Mouse (Mus musculus) kidney, embryonic 14.5 days (tissue): Measurements from ENCODE around the gene Car9. TPM values are rescaled to one million over a fixed set of nuclear protein-coding genes. Genes with fewer than 3 reads are reported as not detected.
"Not testable (repeated sequence)": the region's sequence is repeated elsewhere in the genome, so short reads cannot be mapped to it uniquely, and the experiment has no call there.

ENCODE experiments used
- ATAC-seq: fragments of 200-750 bp; cut with Nextera tagmentation; 2 replicates; pipeline ENCODE4 v1.8.0; 2017; ENCODE audit warnings: moderate number of reproducible peaks, mild to moderate bottlenecking, moderate TSS enrichment, moderate library complexity; ENCODE audit not compliant: low FRiP score, low TSS enrichment
- H3K27ac ChIP-seq: fragments of 300-500 bp; sonication (generic); 2 replicates; pipeline ENCODE4 v1.5.1; 2014; ENCODE audit warnings: low read depth, mild to moderate bottlenecking, low read length, moderate library complexity, mixed read lengths
- H3K27me3 ChIP-seq: fragments of 300-500 bp; sonication (generic); 2 replicates; pipeline ENCODE4 v1.6.1; 2014; ENCODE audit warnings: mild to moderate bottlenecking, low read length; ENCODE audit not compliant: control insufficient read depth, insufficient read depth
- H3K36me3 ChIP-seq: fragments of 300-500 bp; sonication (generic); 2 replicates; pipeline ENCODE4 v1.6.1; 2014; ENCODE audit warnings: low read length, mixed read lengths; ENCODE audit not compliant: control insufficient read depth, insufficient read depth
- H3K4me1 ChIP-seq: fragments of 300-500 bp; sonication (generic); 2 replicates; pipeline ENCODE4 v1.6.1; 2014; ENCODE audit warnings: low read length, mixed read lengths; ENCODE audit not compliant: control insufficient read depth, insufficient read depth
- H3K4me2 ChIP-seq: fragments of 300-500 bp; sonication (generic); replicated peaks from 2 replicates; pipeline ENCODE4 v1.6.1; 2014; ENCODE audit warnings: low read depth, mild to moderate bottlenecking, low read length
- H3K4me3 ChIP-seq: fragments of 300-500 bp; sonication (generic); 2 replicates; pipeline ENCODE4 v1.5.1; 2014; ENCODE audit warnings: mild to moderate bottlenecking, low read length
- H3K9ac ChIP-seq: fragments of 300-500 bp; sonication (generic); 2 replicates; pipeline ENCODE4 v1.6.1; 2014; ENCODE audit warnings: low read depth, mild to moderate bottlenecking, low read length, moderate library complexity
- H3K9me3 ChIP-seq: fragments of 300-500 bp; sonication (generic); 2 replicates; pipeline ENCODE4 v1.6.1; 2016; ENCODE audit warnings: low read length; ENCODE audit not compliant: control insufficient read depth
- WGBS: fragments of 180-500 bp; shearing (Covaris S2); extraction: QIAGEN DNeasy Blood & Tissue Kit; methylation state at CpG from one replicate; pipeline ENCODE4 v1.1.7; 2014; 5-methylcytosine and 5-hydroxymethylcytosine counted together
- polyA plus RNA-seq: library from polyadenylated mRNA; unstranded; fragments of >200 nt; fragmentation: Nextera tagmentation; extraction: Ambion mirVana; gene quantifications from 2 replicates; pipeline ENCODE4 v1.2.1, GENCODE M21; 2014

Gene Car9
- polyA plus RNA-seq, 1 experiment from 2014 or later = 0.80 TPM

DNA sequence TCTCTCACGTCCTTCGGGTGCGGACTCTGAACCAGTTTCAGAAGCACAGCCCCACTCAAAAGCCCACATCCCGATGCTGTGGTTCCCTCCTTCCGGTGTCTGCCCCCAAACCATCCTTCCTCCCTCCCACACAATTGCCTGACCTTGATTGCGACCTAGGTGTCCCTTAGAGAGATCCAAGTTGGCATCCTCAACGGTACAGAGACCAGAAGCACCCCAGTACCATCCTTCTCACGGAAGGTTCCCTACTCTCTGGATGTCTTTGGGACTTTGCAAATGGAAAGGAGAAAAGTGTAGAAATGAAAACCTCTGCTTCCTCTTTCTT is 28.3 kb upstream of the Car9 start:
- no peak for ATAC-seq
- no peaks in the 10 kb centered on the region for H3K27me3 ChIP-seq
- WGBS = 51% methylated on average over 8 of the region's 8 CpGs
- peak overlapping the region; percentile 40 for H3K4me2 ChIP-seq
- H3K36me3 ChIP-seq = no peaks in the 10 kb centered on the region
- H3K27ac ChIP-seq = no peak overlapping the region
- H3K9me3 ChIP-seq = no peaks in the 10 kb centered on the region
- H3K9ac ChIP-seq = peak overlapping the region; percentile 40; the same call in 1 of the 2 replicates
- H3K4me3 ChIP-seq = peak overlapping the region; percentile 25
- peaks cover 3% of the 10 kb centered on the region; the same call in 1 of the 2 replicates for H3K4me1 ChIP-seq

DNA sequence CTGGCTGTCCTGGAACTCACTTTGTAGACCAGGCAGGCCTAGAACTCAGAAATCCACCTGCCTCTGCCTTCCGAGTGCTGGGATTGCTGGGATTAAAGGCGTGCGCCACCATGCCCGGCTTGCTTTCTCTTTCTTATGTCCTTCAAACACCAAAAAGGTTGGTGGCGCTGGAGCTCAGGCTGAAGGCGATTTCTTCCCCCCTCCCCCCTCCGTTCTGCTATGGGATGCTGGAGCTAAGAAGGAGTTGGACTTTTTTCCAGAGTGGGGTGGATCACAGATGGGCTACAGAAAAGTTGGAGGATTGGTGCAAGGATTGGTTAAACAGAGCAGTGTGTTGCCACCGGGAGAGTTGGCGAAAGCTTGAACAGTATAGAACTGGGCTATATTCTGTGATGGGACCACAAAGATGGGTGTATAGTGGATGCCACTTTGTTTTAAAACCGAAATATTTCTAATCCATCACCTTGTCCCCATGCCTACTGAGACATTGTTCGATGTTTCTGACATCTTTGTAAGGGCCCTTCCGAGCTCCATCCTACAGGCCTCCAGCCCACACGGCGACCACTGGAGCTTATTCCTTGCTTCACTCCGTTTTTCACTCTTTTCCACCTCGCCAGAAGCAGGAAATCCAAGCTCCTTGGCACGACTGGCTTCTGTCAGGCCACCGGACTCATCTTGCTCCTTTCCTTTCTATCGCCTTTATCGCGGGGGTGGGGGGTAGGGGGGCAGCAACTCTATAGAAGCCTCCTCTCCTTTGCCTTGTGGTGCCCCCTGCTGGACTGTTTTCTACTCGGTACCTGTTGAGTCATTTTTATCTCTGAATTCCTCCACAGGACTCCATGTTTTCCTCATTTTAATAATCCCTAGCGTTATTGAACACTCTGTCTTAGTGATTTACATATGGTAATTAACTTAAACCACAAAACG is 27.6 kb upstream of the Car9 start:
- H3K4me2 ChIP-seq = no peak overlapping the region
- no peak overlapping the region for H3K4me3 ChIP-seq
- H3K9me3 ChIP-seq = no peaks in the 10 kb centered on the region
- H3K36me3 ChIP-seq = no peaks in the 10 kb centered on the region
- WGBS = 51% methylated on average over 24 of the region's 24 CpGs
- peaks cover 3% of the 10 kb centered on the region; the same call in 1 of the 2 replicates for H3K4me1 ChIP-seq
- no peaks in the 10 kb centered on the region for H3K27me3 ChIP-seq
- no peak for ATAC-seq
- H3K27ac ChIP-seq = no peak overlapping the region
- H3K9ac ChIP-seq = no peak overlapping the region

DNA sequence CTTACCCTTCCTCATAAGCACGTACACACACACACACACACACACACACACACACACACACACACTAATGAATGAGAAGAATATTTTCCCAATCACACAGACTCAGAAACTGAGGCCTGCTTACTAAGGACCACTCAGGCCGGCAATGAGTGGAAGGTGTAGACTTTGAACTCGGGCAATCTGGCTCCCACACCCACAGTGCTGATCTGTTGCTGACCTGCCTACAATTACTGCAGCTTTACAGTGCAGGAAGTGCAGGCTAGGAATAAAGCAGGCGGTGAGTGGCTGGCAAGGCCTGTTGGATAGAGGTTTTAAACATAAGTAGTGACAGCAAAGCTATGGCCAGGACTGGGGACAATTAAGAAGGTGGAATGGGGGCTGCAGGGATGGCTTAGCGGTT is 25.8 kb upstream of the Car9 start:
- no peaks in the 10 kb centered on the region for H3K27me3 ChIP-seq
- ATAC-seq = no peak
- H3K4me1 ChIP-seq = peaks cover 3% of the 10 kb centered on the region; the same call in 1 of the 2 replicates
- H3K27ac ChIP-seq = no peak overlapping the region
- H3K4me2 ChIP-seq = no peak overlapping the region
- no peaks in the 10 kb centered on the region for H3K36me3 ChIP-seq
- WGBS = 82% methylated on average over 5 of the region's 5 CpGs
- H3K4me3 ChIP-seq = no peak overlapping the region
- H3K9ac ChIP-seq = no peak overlapping the region
- H3K9me3 ChIP-seq = no peaks in the 10 kb centered on the region

DNA sequence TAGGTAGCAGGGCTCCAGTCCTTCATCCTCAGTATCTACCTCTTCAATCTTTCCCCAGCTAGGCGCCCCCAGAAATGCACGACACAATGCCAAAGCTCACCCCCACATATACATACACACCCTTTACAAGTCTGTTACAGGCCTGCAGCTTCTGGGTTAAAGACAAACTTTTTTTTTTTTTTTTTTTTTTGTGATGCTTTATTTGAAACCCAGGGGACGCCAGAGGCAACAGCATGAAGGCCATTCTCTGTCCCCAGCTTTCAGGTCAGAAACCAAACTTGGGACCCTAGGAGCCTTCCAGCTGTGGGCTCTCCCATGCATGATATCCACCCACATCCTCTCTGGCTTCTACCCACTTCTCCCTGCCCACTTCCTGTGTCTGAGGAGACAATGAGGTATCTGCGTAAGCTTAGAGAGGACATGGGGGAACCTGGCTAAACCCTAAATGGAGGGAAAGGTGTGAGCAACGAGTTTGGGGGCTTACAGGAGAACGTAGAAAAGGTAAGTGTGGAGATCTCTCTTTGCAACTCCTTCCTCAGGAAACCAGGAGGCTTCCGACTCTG is 24.8 kb upstream of the Car9 start:
- Histone ChIP-seq H3K4me3 (no peak overlapping the region), H3K9ac (no peak overlapping the region), H3K4me2 (no peak overlapping the region), H3K36me3 (no peaks in the 10 kb centered on the region), H3K9me3 (no peaks in the 10 kb centered on the region), H3K27ac (no peak overlapping the region), H3K27me3 (no peaks in the 10 kb centered on the region), H3K4me1 (peaks cover 3% of the 10 kb centered on the region; the same call in 1 of the 2 replicates)
- 72% methylated on average over 7 of the region's 7 CpGs for WGBS
- ATAC-seq = no peak

DNA sequence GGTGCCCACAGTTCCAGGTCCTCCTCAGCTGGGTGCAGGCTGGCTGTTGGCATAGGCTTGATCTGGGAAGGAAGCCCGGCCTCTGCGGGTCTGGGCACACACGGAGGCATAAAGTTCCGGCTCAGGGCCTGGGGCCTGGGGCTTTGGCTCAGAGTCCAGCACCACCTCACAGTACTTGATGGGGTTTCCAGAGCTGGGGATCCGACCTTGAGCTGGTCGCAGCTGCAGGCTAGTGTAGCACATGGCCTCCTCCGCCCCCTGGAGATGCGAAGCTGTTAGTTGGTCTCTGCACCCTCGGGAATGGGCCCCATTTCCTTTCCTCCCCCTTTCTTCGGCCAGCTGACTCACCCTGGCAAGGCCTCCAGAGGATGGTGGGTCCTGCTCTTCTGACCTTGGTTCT is 24.2 kb upstream of the Car9 start:
- Histone ChIP-seq H3K27ac (no peak overlapping the region), H3K4me2 (no peak overlapping the region), H3K4me1 (peaks cover 3% of the 10 kb centered on the region; the same call in 1 of the 2 replicates), H3K36me3 (no peaks in the 10 kb centered on the region), H3K9me3 (no peaks in the 10 kb centered on the region), H3K4me3 (no peak overlapping the region), H3K27me3 (no peaks in the 10 kb centered on the region), H3K9ac (no peak overlapping the region)
- 67% methylated on average over 10 of the region's 10 CpGs for WGBS
- ATAC-seq = no peak

DNA sequence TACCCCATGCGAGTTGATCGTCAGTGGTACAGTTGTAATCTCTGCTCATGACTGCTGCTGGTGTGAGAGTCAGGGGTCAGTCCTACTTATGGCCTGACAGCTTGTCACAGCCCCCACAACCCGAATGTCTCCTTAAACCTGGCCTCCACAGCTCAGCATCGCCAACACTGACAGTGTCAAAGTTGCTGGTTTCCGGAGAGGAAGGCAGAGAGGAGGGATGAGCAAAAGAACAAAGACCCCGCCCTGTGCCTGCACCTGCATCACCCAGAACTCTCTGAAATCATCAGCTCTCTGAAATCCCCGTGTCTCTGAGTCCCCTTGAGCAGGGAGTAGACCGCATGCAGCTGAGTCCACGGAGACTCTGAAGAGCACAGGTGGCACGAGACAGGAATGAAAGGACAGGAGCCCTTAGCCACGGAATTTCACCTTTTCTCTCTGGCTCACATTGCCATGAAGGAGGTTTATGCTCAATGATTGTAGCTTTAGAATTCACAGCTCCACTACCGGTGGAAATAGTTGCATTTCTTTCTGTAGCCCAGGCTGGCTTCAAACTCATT is 23.2 kb upstream of the Car9 start, which contains the start of gene Sit1:
TSS of gene Sit1 (minus strand) at position 200 of the 557 bp plus-strand sequence.
- Histone ChIP-seq H3K27ac (no peak within 1 kb of the TSS), H3K36me3 (no peaks in the 10 kb centered on the region), H3K4me3 (no peak within 1 kb of the TSS), H3K4me2 (no peak within 1 kb of the TSS), H3K4me1 (no peaks in the 10 kb centered on the region), H3K9me3 (no peaks in the 10 kb centered on the region), H3K9ac (no peak within 1 kb of the TSS), H3K27me3 (no peaks in the 10 kb centered on the region)
- 61% methylated on average over 12 of the region's 12 CpGs for WGBS
- no peak for ATAC-seq

DNA sequence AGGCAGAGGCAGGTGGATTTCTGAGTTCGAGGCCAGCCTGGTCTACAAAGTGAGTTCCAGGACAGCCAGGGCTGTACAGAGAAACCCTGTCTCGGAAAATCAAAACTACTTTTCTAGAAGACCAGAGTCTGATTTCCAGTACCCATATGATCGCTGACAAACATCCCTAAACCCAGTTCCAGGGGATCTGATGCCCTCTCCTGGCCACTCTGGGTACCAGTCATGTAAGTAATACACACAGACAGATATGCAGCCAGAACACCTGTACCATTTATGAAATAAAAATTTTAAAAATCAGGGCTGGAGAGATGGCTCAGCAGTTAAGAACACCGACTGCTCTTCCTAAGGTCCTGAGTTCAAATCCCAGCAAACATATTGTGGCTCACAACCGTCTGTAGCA is 21.1 kb upstream of the Car9 start:
- H3K4me3 ChIP-seq, H3K9ac ChIP-seq, H3K9me3 ChIP-seq, H3K4me1 ChIP-seq, ATAC-seq, H3K27me3 ChIP-seq, H3K27ac ChIP-seq, H3K4me2 ChIP-seq, H3K36me3 ChIP-seq: not testable (repeated sequence)
- 85% methylated on average over 5 of the region's 5 CpGs for WGBS

DNA sequence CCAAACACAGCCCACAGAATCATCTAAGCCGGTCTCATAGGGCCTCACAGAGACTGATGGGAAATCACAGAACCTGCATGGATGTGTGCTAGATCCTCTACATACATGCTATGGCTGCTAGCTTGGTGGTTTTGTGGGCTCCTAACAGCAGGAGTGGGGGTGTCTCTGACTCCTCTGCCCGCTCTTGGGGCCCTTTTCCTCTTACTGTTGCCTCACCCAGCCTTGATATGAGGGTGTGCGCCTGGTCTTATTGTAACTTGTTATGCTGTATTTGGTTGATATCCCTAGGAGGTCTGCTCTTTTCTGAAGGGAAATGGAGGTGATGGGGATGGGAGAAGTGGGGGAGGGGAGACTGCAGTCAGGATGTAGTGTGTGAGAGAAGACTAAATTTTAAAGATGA is 17.2 kb upstream of the Car9 start:
- no peaks in the 10 kb centered on the region for H3K36me3 ChIP-seq
- ATAC-seq = no peak
- H3K9me3 ChIP-seq = no peaks in the 10 kb centered on the region
- no peak overlapping the region for H3K27ac ChIP-seq
- H3K4me3 ChIP-seq = no peak overlapping the region
- no peak overlapping the region for H3K4me2 ChIP-seq
- no peaks in the 10 kb centered on the region for H3K27me3 ChIP-seq
- H3K9ac ChIP-seq = no peak overlapping the region
- peaks cover 4% of the 10 kb centered on the region; the same call in 1 of the 2 replicates for H3K4me1 ChIP-seq
- 93% methylated on average over 3 of the region's 3 CpGs for WGBS

DNA sequence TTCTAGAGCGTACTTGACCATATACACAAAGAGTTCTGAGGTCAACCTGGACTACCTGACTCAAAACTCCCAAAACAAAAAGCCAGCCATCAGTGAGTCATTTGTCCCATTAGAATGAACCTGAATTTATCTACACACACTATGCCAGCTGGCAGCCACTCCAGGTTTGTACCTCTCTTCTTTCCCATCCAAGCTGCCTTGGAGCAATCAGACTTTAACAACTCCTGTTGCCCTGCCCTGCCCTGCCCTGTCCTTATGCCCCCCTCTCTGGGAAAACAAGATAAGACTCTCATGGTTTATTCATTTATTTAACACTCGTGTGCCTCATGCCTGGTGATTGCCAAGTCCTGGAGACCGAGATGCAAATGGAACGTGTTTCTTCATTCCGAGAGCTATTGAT is 16.0 kb upstream of the Car9 start:
- Histone ChIP-seq H3K27ac (no peak overlapping the region), H3K4me2 (no peak overlapping the region), H3K9me3 (no peaks in the 10 kb centered on the region), H3K27me3 (no peaks in the 10 kb centered on the region), H3K36me3 (peaks cover 1% of the 10 kb centered on the region; the same call in 1 of the 2 replicates), H3K4me1 (peaks cover 4% of the 10 kb centered on the region; the same call in 1 of the 2 replicates), H3K4me3 (no peak overlapping the region), H3K9ac (no peak overlapping the region)
- ATAC-seq = no peak
- WGBS = 82% methylated on average over 5 of the region's 5 CpGs
